Mouse (Mus musculus): ENCODE data around the gene Mrpl1. TPM values are rescaled to one million over a fixed set of nuclear protein-coding genes. Genes with fewer than 3 reads are reported as not detected.

The Mrpl1 gene
- total RNA-seq, 1 experiment, result 27.9 TPM

GRCm38 (mm10) chr5:96200269-96200668 is 9.0 kb upstream of the Mrpl1 start:
- H3K4me1 ChIP-seq (ENCODE audit: control insufficient read depth in 2 of 2, insufficient read depth in 2 of 2, low read length in 2 of 2, poor library complexity in 1 of 2), result no peaks in the 10 kb centered on the region
- H3K9ac ChIP-seq (ENCODE audit: insufficient read depth, low read depth, low read length, poor library complexity, severe bottlenecking), result no peak overlapping the region
- no peaks in the 10 kb centered on the region for H3K9me3 ChIP-seq (ENCODE audit: control insufficient read depth, insufficient read depth, low read depth, low read length)
- H3K4me3 ChIP-seq (ENCODE audit: insufficient read depth in 1 of 2, low read depth in 1 of 2, low read length in 2 of 2, poor library complexity in 1 of 2, severe bottlenecking in 1 of 2), result no peak overlapping the region
- H3K36me3 ChIP-seq (ENCODE audit: control insufficient read depth, insufficient read depth, low read length, poor library complexity, severe bottlenecking), result no peaks in the 10 kb centered on the region
- no peak overlapping the region for H3K27ac ChIP-seq (ENCODE audit: insufficient read depth, low read depth, low read length, poor library complexity, severe bottlenecking)
- TF ChIP-seq MAFK (IDR thresholded peaks at IDR 0.05; ENCODE audit: insufficient read depth, low read depth, low read length), result no peak
- no peak for TF ChIP-seq ZNF384 (IDR thresholded peaks at IDR 0.05; ENCODE audit: low read depth, low read length)
- TF ChIP-seq HCFC1 (IDR thresholded peaks at IDR 0.05; ENCODE audit: borderline replicate concordance, insufficient read depth, low read length), result no peak
- no peak for TF ChIP-seq CHD2 (IDR thresholded peaks at IDR 0.05; ENCODE audit: low read depth, low read length)
- TF ChIP-seq ZC3H11A (IDR thresholded peaks at IDR 0.05; ENCODE audit: borderline replicate concordance, low read depth, low read length), result no peak
- no peak for DNase-seq (ENCODE audit: low read depth, low spot score)
- in situ Hi-C loops (cut with MboI; ENCODE audit: low sequenced_read_pairs in 2 of 2, unreplicated experiment in 2 of 2), result no loop called here

- no peak for TF ChIP-seq CHD2 (IDR thresholded peaks at IDR 0.05; ENCODE audit: low read depth, low read length)
- TF ChIP-seq ZNF384 (IDR thresholded peaks at IDR 0.05; ENCODE audit: low read depth, low read length), result no peak
- no peak for TF ChIP-seq HCFC1 (IDR thresholded peaks at IDR 0.05; ENCODE audit: borderline replicate concordance, insufficient read depth, low read length)
- TF ChIP-seq ZC3H11A (IDR thresholded peaks at IDR 0.05; ENCODE audit: borderline replicate concordance, low read depth, low read length), result no peak
- TF ChIP-seq MAFK (IDR thresholded peaks at IDR 0.05; ENCODE audit: insufficient read depth, low read depth, low read length), result no peak
- DNase-seq (ENCODE audit: low read depth, low spot score), result no peak
- H3K9me3 ChIP-seq (ENCODE audit: control insufficient read depth, insufficient read depth, low read depth, low read length), result no peaks in the 10 kb centered on the region
- no peak overlapping the region for H3K27ac ChIP-seq (ENCODE audit: insufficient read depth, low read depth, low read length, poor library complexity, severe bottlenecking)
- in situ Hi-C loops (cut with MboI; ENCODE audit: low sequenced_read_pairs in 2 of 2, unreplicated experiment in 2 of 2), result no loop called here
- no peak overlapping the region for H3K9ac ChIP-seq (ENCODE audit: insufficient read depth, low read depth, low read length, poor library complexity, severe bottlenecking)
- no peak overlapping the region for H3K4me3 ChIP-seq (ENCODE audit: insufficient read depth in 1 of 2, low read depth in 1 of 2, low read length in 2 of 2, poor library complexity in 1 of 2, severe bottlenecking in 1 of 2)
- H3K36me3 ChIP-seq (ENCODE audit: control insufficient read depth, insufficient read depth, low read length, poor library complexity, severe bottlenecking), result no peaks in the 10 kb centered on the region
- no peaks in the 10 kb centered on the region for H3K4me1 ChIP-seq (ENCODE audit: control insufficient read depth in 2 of 2, insufficient read depth in 2 of 2, low read length in 2 of 2, poor library complexity in 1 of 2)
Measured at GRCm38 (mm10) chr5:96201462-96202154, 7.7 kb upstream of the Mrpl1 start.

- H3K36me3 ChIP-seq (ENCODE audit: control insufficient read depth, insufficient read depth, low read length, poor library complexity, severe bottlenecking), result no peaks in the 10 kb centered on the region
- no peak overlapping the region for H3K9ac ChIP-seq (ENCODE audit: insufficient read depth, low read depth, low read length, poor library complexity, severe bottlenecking)
- TF ChIP-seq MAFK (IDR thresholded peaks at IDR 0.05; ENCODE audit: insufficient read depth, low read depth, low read length), result no peak
- TF ChIP-seq ZNF384 (IDR thresholded peaks at IDR 0.05; ENCODE audit: low read depth, low read length), result no peak
- no peak for TF ChIP-seq CHD2 (IDR thresholded peaks at IDR 0.05; ENCODE audit: low read depth, low read length)
- TF ChIP-seq HCFC1 (IDR thresholded peaks at IDR 0.05; ENCODE audit: borderline replicate concordance, insufficient read depth, low read length), result no peak
- no peak for TF ChIP-seq ZC3H11A (IDR thresholded peaks at IDR 0.05; ENCODE audit: borderline replicate concordance, low read depth, low read length)
- no peak overlapping the region for H3K27ac ChIP-seq (ENCODE audit: insufficient read depth, low read depth, low read length, poor library complexity, severe bottlenecking)
- H3K4me1 ChIP-seq (ENCODE audit: control insufficient read depth in 2 of 2, insufficient read depth in 2 of 2, low read length in 2 of 2, poor library complexity in 1 of 2), result 0 out of 4 replicates have a peak, but pooled peaks cover 0 to 2% of the 10 kb centered on the region in 2 experiments
- DNase-seq (ENCODE audit: low read depth, low spot score), result no peak
- H3K4me3 ChIP-seq (ENCODE audit: insufficient read depth in 1 of 2, low read depth in 1 of 2, low read length in 2 of 2, poor library complexity in 1 of 2, severe bottlenecking in 1 of 2), result no peak overlapping the region
- in situ Hi-C loops (cut with MboI; ENCODE audit: low sequenced_read_pairs in 2 of 2, unreplicated experiment in 2 of 2), result no loop called here
- H3K9me3 ChIP-seq (ENCODE audit: control insufficient read depth, insufficient read depth, low read depth, low read length), result no peaks in the 10 kb centered on the region
Measured at GRCm38 (mm10) chr5:96206897-96207296, 2.4 kb upstream of the Mrpl1 start.

- Histone ChIP-seq H3K4me1 (ENCODE audit: control insufficient read depth in 2 of 2, insufficient read depth in 2 of 2, low read length in 2 of 2, poor library complexity in 1 of 2) (0 out of 4 replicates have a peak, but pooled peaks cover 0 to 2% of the 10 kb centered on the region in 2 experiments), H3K36me3 (ENCODE audit: control insufficient read depth, insufficient read depth, low read length, poor library complexity, severe bottlenecking) (no peaks in the 10 kb centered on the region), H3K27ac (ENCODE audit: insufficient read depth, low read depth, low read length, poor library complexity, severe bottlenecking) (no peak overlapping the region), H3K4me3 (ENCODE audit: insufficient read depth in 1 of 2, low read depth in 1 of 2, low read length in 2 of 2, poor library complexity in 1 of 2, severe bottlenecking in 1 of 2) (no peak overlapping the region), H3K9me3 (ENCODE audit: control insufficient read depth, insufficient read depth, low read depth, low read length) (no peaks in the 10 kb centered on the region), H3K9ac (ENCODE audit: insufficient read depth, low read depth, low read length, poor library complexity, severe bottlenecking) (no peak overlapping the region)
- TF ChIP-seq ZNF384 (IDR thresholded peaks at IDR 0.05; ENCODE audit: low read depth, low read length) (no peak), ZC3H11A (IDR thresholded peaks at IDR 0.05; ENCODE audit: borderline replicate concordance, low read depth, low read length) (no peak), CHD2 (IDR thresholded peaks at IDR 0.05; ENCODE audit: low read depth, low read length) (no peak), MAFK (IDR thresholded peaks at IDR 0.05; ENCODE audit: insufficient read depth, low read depth, low read length) (no peak), HCFC1 (IDR thresholded peaks at IDR 0.05; ENCODE audit: borderline replicate concordance, insufficient read depth, low read length) (no peak)
- DNase-seq (ENCODE audit: low read depth, low spot score), result no peak
- in situ Hi-C loops (cut with MboI; ENCODE audit: low sequenced_read_pairs in 2 of 2, unreplicated experiment in 2 of 2), result no loop called here
Measured at GRCm38 (mm10) chr5:96207531-96207930, 1.8 kb upstream of the Mrpl1 start.
